Mouse (Mus musculus) gastrocnemius, adult 2 months (tissue): ENCODE results near the gene Rps6kc1. TPM values are rescaled to one million over a fixed set of nuclear protein-coding genes. Genes with fewer than 3 reads are reported as not detected.
A peak's percentile ranks its signal among the peaks of the same experiment; 100 is the strongest.

Experiments used
- DNase-seq: peaks from one replicate; pipeline ENCODE4 v3.0.0; 2022
- H3K27ac ChIP-seq: fragments of 200-600 bp; 2 replicates; pipeline ENCODE4 v1.8.1; 2022; ENCODE audit warnings: mild to moderate bottlenecking
- H3K4me3 ChIP-seq: fragments of 200-600 bp; 2 replicates; pipeline ENCODE4 v1.8.1; 2022; ENCODE audit warnings: mild to moderate bottlenecking, moderate library complexity
- CTCF ChIP-seq: fragments of 200-600 bp; IDR thresholded peaks from 2 replicates; pipeline ENCODE4 v1.8.1; 2022; ENCODE audit warnings: antibody characterized with exemption, mild to moderate bottlenecking, moderate library complexity
- intact Hi-C: fragments of 180-260 bp; cut with DNase I; formaldehyde crosslinking; loops from one replicate; pipeline ENCODE4 v1.15.1; 2025
- total RNA-seq, 2 experiments: library from RNA; stranded (reverse); gene quantifications; 2 replicates each; pipeline ENCODE4 v1.2.3; 2021

The Rps6kc1 gene
- total RNA-seq, 2 experiments from 2014 or later: 18.3 to 19.7 TPM

DNA sequence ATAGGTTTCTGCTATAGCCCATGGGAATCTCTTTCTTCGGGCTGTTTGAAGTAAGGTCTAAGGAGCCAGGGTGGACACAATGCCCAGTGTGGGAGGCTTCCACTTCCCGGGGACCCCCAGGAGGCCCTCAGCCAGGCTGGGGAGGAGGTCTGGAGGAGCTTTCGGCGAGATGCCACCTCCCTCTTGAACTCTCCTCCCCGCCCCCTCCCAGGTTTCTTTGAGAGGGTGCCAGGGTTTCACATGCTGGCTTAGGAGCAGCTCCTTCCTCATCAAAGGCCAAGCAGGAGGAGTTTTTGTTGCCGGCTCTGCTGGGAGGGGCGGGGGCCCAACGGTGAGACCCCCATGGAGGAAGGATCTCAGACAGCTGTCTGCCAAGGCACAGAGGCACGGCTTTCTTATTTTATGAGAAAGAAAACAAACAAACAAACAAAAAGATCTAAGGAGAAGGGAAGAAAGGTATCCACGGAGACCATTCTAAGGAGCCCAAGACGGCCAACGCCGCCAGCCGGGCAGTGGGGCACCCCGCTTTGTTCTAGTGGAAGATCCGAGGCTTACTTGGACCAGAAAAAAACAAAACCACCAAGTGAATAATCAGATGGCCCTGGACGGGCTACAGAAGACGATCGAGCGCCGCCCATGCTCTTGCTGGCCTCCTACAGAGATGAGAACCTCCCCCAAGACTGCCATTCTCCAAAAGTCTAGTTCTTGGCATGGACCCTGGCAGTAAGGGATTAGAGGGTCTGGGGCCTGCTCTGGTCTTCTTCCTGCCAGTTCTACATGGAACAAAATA lies 186.8 kb downstream of the Rps6kc1 start:
- intact Hi-C loops: no loop called here
- no peak overlapping the region for H3K4me3 ChIP-seq
- no peak for DNase-seq
- no peak overlapping the region for H3K27ac ChIP-seq
- no peak for TF ChIP-seq CTCF

DNA sequence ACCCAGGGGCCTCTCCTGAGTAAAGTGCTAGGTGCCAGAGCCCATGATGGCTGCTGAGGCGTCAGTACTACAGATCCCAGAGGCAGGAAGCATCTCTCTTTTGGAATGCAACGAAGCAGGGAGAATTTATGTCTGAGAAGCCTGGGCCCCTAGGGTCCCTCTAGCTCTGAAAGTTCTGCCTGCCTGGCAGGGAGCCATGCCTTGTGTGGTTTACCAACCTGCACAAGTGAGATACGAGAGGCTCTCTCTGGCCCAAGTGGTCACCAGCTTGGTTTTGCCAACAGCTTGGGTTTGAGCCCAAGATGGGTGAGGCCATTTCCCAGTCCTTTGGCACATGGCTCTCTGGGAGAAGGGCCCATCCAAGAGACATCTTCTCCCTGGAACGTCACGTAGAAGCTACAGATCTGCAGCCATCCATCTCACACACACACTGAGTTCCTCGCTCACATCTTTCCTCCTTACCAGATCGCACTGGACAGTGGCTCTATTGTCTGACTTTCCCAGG lies 187.6 kb downstream of the Rps6kc1 start:
- no peak overlapping the region for H3K27ac ChIP-seq
- no peak overlapping the region for H3K4me3 ChIP-seq
- intact Hi-C loops: no loop called here
- no peak for DNase-seq
- TF ChIP-seq CTCF: no peak

DNA sequence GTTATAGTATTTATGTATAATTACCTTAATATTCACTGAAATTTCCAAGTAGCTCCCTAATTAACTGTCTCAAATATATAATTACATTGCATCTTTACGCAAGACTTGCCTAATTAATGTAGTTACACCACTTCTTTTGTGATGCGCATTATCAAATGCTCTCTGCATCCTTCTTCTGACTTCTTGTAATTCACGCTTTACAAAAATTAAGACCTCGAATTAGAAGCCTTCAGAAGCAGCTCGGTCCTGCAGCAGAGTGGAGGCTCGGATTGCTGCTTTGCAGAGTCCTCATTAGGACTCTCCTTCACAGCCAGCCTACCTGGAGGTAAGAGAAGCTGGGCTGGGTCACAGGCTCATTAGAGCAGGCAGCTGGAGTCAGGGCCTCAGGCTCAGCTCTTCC lies 197.7 kb downstream of the Rps6kc1 start:
- no peak for TF ChIP-seq CTCF
- Histone ChIP-seq H3K4me3 (no peak overlapping the region), H3K27ac (no peak overlapping the region)
- no peak for DNase-seq
- intact Hi-C loops: no loop called here

DNA sequence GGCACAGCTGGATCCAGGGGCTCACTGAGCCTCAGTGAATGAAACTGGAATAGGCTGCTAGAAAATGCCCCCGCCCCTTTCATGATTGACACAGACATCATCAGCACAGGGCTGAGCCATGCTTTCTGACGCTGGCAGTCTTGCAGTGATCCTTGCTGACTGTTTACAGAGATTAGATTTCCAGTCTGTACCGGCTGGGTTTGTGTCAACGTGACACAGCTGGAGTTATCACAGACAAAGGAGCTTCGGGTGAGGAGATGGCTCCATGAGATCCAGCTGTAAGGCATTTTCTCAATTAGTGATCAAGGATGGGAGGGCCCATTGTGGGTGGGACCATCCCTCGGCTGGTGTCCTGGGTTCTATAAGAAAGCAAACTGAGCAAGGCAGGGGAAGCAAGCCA lies 214.0 kb downstream of the Rps6kc1 start:
- DNase-seq: no peak
- no peak overlapping the region for H3K27ac ChIP-seq
- intact Hi-C loops: no loop called here
- no peak overlapping the region for H3K4me3 ChIP-seq
- TF ChIP-seq CTCF: no peak

DNA sequence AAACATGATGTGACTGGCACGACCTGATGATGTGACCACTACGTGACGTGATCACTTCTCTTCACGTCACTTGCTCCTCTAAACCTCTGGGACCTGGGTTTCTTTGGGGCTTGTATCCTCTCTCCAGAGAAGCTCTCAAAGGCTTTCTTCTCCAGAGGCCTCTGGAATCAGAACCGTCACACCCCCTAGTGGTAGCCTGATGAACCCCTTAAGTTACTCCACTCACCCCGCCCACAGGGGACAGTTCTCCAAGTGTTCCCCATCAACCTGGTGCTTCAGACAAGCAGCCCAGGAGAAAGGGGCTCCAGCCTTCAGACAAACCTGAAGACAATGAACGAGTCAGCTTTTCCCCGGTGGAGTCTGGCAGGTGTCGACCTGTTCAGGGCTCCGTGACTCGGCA lies 216.0 kb downstream of the Rps6kc1 start:
- TF ChIP-seq CTCF: peak; percentile 45
- intact Hi-C loops: no loop called here
- DNase-seq: peak; percentile 30

DNA sequence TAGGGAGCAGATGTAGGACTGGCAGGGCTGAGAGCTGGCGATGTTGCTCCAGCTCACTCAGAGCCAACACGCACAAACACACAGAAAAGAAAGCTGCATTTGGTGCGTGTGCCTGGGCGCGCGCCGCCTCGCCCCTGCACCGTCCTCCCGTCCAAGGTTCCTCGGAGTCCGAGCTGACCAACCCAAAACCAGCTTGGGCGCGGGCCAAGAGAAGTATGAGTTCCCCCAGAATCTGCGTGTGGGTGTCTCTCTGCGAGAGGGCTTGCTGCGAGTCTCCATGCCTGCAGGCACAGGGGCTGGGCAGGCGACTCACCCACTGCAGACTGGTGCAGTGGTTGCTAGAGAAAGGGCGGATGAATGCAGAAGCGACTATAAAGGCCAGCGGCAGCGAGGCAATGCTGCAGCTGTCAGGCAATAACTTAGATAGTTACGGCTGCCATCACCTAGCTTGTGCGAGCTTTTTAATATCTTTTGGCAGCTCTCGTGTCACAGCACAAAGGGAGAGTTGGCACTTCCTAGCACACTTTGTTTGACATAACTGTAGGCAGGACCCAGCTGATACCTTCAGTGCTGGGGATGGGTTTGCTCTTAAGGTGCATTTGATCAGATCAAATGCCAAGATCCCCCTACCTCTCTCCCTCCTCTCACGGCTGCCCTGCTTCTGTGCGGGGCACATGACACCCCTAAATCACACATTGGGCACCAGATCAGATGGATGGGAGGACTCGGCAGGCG lies 220.9 kb downstream of the Rps6kc1 start:
- peak overlapping the region; percentile 49 for H3K4me3 ChIP-seq

More for the DNA sequence above, 216.0 kb downstream of the Rps6kc1 start:
- no peak overlapping the region for H3K4me3 ChIP-seq
- H3K27ac ChIP-seq: no peak overlapping the region

DNA sequence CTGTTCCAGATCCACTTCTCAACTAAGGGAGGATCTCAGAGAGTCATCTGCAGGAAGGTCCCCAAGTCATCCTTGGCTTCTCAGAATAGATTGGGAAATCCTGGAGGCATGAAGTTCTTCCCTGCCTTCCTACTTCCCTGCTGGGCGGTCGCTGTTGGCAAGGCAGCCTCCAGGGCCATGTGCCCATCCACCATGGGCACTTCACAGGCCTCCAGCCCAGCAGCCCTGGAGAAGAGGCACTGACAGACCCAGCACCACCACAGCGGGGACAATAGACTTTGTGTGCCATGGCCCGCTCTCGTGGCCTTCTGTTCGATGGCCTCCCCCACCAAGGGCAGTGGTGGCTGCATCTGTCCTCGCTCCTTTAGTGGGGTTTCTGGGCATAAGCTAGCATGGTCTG lies 228.5 kb downstream of the Rps6kc1 start:
- Histone ChIP-seq H3K4me3 (no peak overlapping the region), H3K27ac (no peak overlapping the region)
- TF ChIP-seq CTCF: no peak
- DNase-seq: no peak
- intact Hi-C loops: no loop called here

More for the DNA sequence above, 220.9 kb downstream of the Rps6kc1 start:
- no peak for TF ChIP-seq CTCF
- intact Hi-C loops: no loop called here
- H3K27ac ChIP-seq: no peak overlapping the region
- peak; percentile 24 for DNase-seq

DNA sequence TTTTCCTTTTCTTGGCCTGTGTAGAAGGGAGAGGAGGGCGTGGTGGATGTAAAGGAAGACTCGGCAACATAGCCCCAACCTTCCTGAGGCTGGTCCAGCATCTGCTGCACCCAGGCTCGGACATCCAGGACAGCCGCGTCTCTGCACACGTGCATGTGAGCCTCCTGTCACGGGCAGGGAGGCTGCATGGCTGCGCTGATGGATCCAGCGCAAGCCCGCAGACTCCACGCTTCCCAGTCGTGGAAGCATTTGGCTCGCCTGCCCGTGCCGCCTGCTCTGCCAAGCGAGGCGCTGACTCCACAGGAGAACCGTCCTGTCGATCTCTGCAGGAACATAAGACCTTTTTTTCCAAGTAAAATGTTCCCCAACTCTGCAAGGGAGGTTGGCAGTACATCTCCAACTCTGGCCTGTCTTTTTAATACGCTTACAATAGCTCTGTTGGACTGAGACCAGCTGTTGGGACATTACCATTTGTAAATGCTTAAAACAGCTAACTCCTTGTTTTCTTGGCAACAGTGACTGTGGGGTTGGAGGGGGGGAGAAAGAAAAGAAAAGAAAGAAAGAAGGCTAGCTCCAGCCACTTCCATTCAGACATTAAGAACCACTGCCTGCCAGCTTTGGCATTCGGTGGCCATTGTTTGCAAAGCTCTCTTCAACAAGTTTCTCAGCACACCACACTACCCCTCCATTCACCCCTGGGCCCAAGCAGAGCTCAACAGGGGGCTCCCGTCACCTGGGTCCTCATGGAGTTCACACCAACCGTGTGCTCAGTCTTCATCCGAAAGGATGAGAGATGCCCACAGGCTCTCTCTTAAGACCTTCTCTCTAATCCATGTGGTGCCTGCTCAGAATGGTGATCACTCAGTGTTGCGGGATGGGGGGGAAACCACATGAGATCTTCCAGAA lies 229.3 kb downstream of the Rps6kc1 start:
- TF ChIP-seq CTCF: no peak
- Histone ChIP-seq H3K4me3 (peak overlapping the region; percentile 37), H3K27ac (no peak overlapping the region)
- DNase-seq: peak; percentile 62
- intact Hi-C loops: no loop called here

DNA sequence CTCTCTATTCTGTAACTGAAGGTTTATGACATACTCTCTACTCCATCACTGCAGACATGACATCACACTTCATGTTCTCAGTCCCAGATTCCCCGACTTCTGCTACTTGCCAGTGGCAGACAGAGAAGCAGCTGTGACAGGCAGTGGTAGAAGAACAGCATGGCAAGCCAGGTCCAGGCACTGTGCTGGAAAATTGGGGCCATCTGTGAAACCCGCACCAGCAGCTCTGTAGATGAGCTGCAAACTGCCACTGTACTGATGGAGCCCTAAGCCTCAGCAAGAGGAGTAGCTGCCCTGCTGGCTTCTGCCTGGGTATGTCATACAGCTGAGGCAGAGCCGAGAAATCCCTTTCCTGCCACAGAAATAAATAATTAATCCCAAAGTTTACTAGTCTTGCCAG lies 236.1 kb downstream of the Rps6kc1 start:
- Histone ChIP-seq H3K4me3 (no peak overlapping the region), H3K27ac (no peak overlapping the region)
- DNase-seq: no peak
- intact Hi-C loops: no loop called here
- TF ChIP-seq CTCF: no peak

DNA sequence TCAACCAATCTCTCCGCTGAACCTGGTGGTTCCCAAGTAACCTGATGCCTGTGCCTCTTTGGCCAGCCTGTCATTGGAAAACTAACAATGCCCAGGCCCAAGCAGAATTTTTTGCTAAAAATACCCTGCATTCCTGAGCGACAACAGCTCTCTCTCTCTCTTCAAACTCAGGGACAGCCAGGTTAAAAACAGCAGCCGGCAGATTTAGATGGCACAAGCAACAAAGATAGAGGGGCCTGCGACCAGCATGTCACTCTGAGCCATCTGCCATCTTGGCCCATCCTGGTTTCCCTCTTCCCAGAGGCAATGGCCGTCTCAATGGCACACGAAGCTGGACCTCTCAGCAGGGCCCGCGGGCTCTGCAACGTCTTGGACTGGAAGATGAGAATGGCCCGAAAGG lies 242.5 kb downstream of the Rps6kc1 start:
- Histone ChIP-seq H3K4me3 (no peak overlapping the region), H3K27ac (no peak overlapping the region)
- no peak for TF ChIP-seq CTCF
- no peak for DNase-seq
- intact Hi-C loops: no loop called here

DNA sequence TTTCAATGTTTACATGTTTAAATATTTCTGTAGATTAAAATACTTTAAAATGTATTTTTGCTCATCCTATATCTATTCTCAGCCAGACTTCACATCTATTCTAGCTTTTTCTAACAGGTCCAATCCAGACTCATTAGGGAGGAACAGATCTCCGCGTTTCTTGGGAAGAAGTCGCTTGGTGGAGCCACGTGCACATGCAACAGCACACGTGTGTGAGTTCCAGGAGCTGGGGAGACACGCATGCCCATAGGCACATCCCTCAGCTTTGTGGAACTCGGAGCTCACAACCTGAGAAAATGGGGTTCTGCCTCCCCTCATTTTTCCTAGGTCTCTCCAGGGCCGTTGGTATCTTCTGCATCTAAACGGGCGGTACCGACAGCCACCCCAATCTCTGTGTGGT lies 243.7 kb downstream of the Rps6kc1 start:
- TF ChIP-seq CTCF: no peak
- intact Hi-C loops: no loop called here
- no peak overlapping the region for H3K4me3 ChIP-seq
- DNase-seq: no peak
- H3K27ac ChIP-seq: no peak overlapping the region

DNA sequence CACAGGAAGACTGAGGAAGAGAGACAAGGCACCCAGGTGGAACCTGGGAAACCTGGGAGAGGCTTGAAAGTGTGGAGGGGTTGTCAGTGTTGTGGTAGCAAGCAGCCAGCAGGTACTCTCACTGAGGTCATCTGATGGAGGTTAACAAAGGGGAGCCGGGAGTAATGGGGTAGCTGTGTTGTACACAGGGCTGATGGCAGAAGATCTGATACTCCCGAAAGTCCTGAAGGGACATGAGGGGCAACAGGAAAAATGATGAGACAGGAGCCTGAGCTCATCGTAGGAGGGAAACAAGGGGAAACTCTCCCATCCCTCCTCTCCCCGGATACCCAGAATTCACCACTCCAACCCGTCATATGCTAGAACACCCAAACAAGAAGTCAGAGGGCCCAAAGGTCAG lies 244.2 kb downstream of the Rps6kc1 start:
- TF ChIP-seq CTCF: no peak
- no peak for DNase-seq
- Histone ChIP-seq H3K4me3 (no peak overlapping the region), H3K27ac (no peak overlapping the region)
- intact Hi-C loops: no loop called here
